Mouse (Mus musculus): ENCODE data around the gene Olfr554. TPM values are rescaled to one million over a fixed set of nuclear protein-coding genes. Genes with fewer than 3 reads are reported as not detected.
"Not testable (repeated sequence)": the region's sequence is repeated elsewhere in the genome, so short reads cannot be mapped to it uniquely, and the experiment has no call there.

Gene Olfr554
- not detected for polyA plus RNA-seq (2017; shearing (Covaris generic))

- ATAC-seq: no peak
Observed at GRCm38 (mm10) chr7:102638132-102638531, at the start of gene Olfr554. TSS of gene Olfr554 (plus strand) at chr7:102638432.

GRCm38 (mm10) chr7:102591786-102592185 is 46.4 kb upstream of the Olfr554 start, which contains the start of gene Olfr551:
TSS of gene Olfr551 (minus strand) at chr7:102591886.
- ATAC-seq: no peak

- ATAC-seq: no peak
Observed at GRCm38 (mm10) chr7:102597378-102598031, 40.7 kb upstream of the Olfr554 start, which contains the start of gene Olfr552. TSS of gene Olfr552 (plus strand) at chr7:102597770.

GRCm38 (mm10) chr7:102618118-102618517 is 20.1 kb upstream of the Olfr554 start, which contains the start of gene Olfr553:
TSS of gene Olfr553 (minus strand) at chr7:102618218.
- ATAC-seq: no peak

DNA sequence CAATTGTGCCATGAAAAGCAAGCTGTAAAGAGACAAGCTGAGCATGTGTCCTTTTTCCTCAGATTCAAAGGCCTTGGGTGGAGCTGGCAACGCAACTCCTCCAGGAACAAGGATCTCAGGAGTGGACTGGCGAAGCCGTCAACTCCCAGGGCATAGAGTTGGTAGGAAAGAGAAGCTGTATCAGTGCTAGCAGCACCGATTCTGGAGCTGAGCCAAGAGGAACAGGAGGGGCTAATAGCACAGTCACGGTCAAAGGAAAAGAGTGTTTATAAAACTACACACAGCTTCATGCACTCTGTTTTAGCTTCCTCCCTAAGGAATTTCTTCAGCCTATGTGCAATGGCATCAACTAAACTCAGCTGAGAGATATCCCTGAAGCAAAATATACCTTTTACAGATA is 18.6 kb upstream of the Olfr554 start:
- no peak for ATAC-seq

DNA sequence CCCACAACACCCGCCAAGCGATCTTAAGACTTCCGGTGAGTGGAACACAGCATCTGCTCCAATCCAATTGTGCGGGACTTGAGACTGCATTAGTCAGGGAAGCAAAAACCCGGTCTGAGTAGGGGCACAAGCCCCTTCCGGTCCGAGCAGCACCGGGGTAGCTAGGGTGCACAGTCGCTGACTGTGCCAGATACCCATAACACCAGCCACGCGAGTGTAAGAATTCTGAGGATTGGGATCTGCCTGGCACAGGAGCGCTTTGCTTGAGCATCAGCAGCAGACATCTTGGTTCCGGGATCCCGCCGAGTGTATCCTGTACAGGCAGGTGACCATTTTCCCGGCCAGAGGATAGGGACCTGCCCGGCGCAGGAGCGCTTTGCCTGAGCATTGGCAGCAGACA is 17.9 kb upstream of the Olfr554 start:
- ATAC-seq: not testable (repeated sequence)

- ATAC-seq: peak; percentile 43
Observed at GRCm38 (mm10) chr7:102636665-102637064, 1.6 kb upstream of the Olfr554 start.

- ATAC-seq: not testable (repeated sequence)
Observed at GRCm38 (mm10) chr7:102644945-102645344, 6.7 kb downstream of the Olfr554 start.

DNA sequence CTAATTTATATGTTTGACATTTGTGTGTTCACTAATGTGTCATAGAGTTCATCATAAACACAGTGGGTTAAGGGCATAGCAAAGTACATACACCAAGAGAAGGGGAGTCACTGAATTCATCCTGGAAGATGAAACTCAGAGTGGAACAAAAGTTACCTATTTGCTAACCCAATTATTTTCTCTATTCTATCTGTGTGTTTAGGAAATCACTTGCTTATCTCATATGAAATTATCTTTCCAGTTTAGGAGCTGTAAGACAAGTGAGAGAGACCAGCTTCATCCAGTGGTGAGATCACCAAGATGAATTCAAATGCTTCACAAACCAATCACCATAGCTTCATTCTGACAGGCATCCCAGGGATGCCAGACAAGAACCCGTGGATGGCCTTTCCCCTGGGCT is 20.3 kb downstream of the Olfr554 start, which contains the start of gene Olfr555:
TSS of gene Olfr555 (plus strand) at position 301 of the 400 bp plus-strand sequence.
- ATAC-seq: no peak

- no peak for ATAC-seq
Observed at GRCm38 (mm10) chr7:102664599-102664998, 26.4 kb downstream of the Olfr554 start, which contains the start of gene Olfr556. TSS of gene Olfr556 (plus strand) at chr7:102664899.

DNA sequence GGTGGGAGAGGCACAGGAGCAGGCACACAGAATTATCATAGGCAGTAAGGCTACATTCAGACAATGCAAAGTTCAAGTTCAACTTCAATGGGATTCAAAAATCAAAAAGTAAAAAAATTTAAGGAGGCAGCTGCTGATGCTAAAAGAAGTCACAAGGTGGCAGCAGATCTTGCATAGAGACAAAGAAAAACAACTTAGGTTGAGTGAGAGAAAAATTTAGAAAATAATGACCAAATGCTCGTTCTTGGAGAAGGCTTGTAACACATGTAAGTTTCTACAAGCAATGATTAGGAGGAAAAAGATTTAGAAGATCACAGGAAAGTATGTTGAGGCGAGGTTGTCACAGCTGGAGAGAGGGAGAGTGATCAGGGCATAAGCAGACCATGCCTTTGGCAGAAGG is 27.1 kb downstream of the Olfr554 start:
- ATAC-seq: no peak

DNA sequence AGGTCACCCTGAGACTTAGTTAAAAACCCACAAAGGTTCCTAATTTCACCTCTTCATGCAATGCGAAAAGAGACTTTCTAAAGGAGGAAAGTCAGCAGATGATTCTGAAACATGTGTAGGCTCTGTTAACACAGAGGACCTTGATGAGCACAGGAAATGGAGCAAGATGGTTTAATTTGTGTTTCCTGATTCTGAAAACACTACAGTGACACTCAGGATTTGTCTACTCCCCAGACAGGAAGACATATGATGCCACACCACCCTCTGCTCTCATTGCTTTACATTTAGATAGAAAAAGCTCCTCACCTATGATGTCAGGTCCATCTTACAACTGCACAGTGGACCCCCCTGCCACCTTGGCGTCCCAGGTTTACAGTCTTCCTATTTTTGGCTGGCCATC is 38.0 kb downstream of the Olfr554 start:
- no peak for ATAC-seq

DNA sequence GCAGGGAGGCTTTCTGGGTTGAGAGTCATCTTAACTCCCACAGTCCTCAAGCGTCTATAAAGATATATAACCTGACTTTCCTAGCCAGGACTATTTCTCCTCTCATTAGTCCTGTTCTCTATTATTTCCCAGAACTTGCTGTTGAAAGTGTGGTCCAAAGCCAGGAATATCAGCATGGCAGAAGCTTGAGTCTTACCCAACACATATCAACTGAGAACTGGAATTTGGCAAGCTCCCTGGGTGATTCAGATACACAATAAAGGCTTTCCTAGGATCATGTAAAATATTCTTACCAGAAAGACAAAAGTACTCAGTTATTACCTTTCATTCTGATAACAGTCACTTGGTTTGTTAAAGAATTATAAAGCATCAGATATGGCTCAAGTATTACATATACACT is 43.7 kb downstream of the Olfr554 start:
- ATAC-seq: no peak

- peak; percentile 99 for ATAC-seq
Observed at GRCm38 (mm10) chr7:102686944-102687501, 48.8 kb downstream of the Olfr554 start, which contains the start of gene Trim68. TSS of gene Trim68 (minus strand) at chr7:102687327.

Other genes with a start within 250 kb of the Olfr554 start
- 100 to 1,000 TPM in 1 of 3 experiments, 10 to 100 TPM in 2; 45.4 to 216 (median 61.4) TPM for gene Rrm1, start 196.7 kb upstream of the Olfr554 start, polyA plus RNA-seq (2017; shearing (Covaris generic))
- under 1 TPM in 1 of 3 experiments, not detected in 2; 0.41 TPM for gene Olfr543, start 156.8 kb upstream of the Olfr554 start, polyA plus RNA-seq (2017; shearing (Covaris generic))
- not detected for gene Olfr544, start 150.1 kb upstream of the Olfr554 start, polyA plus RNA-seq (2017; shearing (Covaris generic))
- gene Olfr545, start 138.9 kb upstream of the Olfr554 start, polyA plus RNA-seq (2017; shearing (Covaris generic)): not detected
- gene Olfr547, start 103.7 kb upstream of the Olfr554 start, polyA plus RNA-seq (2017; shearing (Covaris generic)): not detected
- not detected for gene Olfr548-ps1, start 97.5 kb upstream of the Olfr554 start, polyA plus RNA-seq (2017; shearing (Covaris generic))
- gene Olfr549, start 88.6 kb upstream of the Olfr554 start, polyA plus RNA-seq (2017; shearing (Covaris generic)): not detected
- gene Trim21, start 72.9 kb upstream of the Olfr554 start, polyA plus RNA-seq (2017; shearing (Covaris generic)): 10 to 100 TPM in 1 of 3 experiments, 1 to 10 TPM in 2; 7.8 to 10.0 (median 9.7) TPM
- under 1 TPM in 1 of 3 experiments, not detected in 2; 0.15 TPM for gene Olfr550, start 67.0 kb upstream of the Olfr554 start, polyA plus RNA-seq (2017; shearing (Covaris generic))
- under 1 TPM in 1 of 3 experiments, not detected in 2; 0.12 TPM for gene Olfr551, start 46.5 kb upstream of the Olfr554 start, polyA plus RNA-seq (2017; shearing (Covaris generic))
- not detected for gene Olfr552, start 40.7 kb upstream of the Olfr554 start, polyA plus RNA-seq (2017; shearing (Covaris generic))
- gene Olfr553, start 20.2 kb upstream of the Olfr554 start, polyA plus RNA-seq (2017; shearing (Covaris generic)): not detected
- gene Olfr555, start 20.4 kb downstream of the Olfr554 start, polyA plus RNA-seq (2017; shearing (Covaris generic)): not detected
- under 1 TPM in 1 of 3 experiments, not detected in 2; 0.15 TPM for gene Olfr556, start 26.5 kb downstream of the Olfr554 start, polyA plus RNA-seq (2017; shearing (Covaris generic))
- gene Trim68, start 48.9 kb downstream of the Olfr554 start, polyA plus RNA-seq (2017; shearing (Covaris generic)): 10 to 100 TPM in 2 of 3 experiments, 1 to 10 TPM in 1; 7.5 to 16.1 (median 15.7) TPM
- gene Olfr557, start 57.5 kb downstream of the Olfr554 start, polyA plus RNA-seq (2017; shearing (Covaris generic)): not detected
- gene Olfr558, start 63.8 kb downstream of the Olfr554 start, polyA plus RNA-seq (2017; shearing (Covaris generic)): not detected
- not detected for gene Olfr33, start 80.6 kb downstream of the Olfr554 start, polyA plus RNA-seq (2017; shearing (Covaris generic))
- gene Olfr559, start 89.1 kb downstream of the Olfr554 start, polyA plus RNA-seq (2017; shearing (Covaris generic)): not detected
- gene Olfr560, start 120.9 kb downstream of the Olfr554 start, polyA plus RNA-seq (2017; shearing (Covaris generic)): not detected
- gene Olfr78, start 121.0 kb downstream of the Olfr554 start, polyA plus RNA-seq (2017; shearing (Covaris generic)): not detected
- not detected for gene Olfr561, start 132.8 kb downstream of the Olfr554 start, polyA plus RNA-seq (2017; shearing (Covaris generic))
- gene Olfr564, start 165.0 kb downstream of the Olfr554 start, polyA plus RNA-seq (2017; shearing (Covaris generic)): not detected
- not detected for gene Olfr566, start 220.3 kb downstream of the Olfr554 start, polyA plus RNA-seq (2017; shearing (Covaris generic))
- gene Olfr568, start 238.7 kb downstream of the Olfr554 start, polyA plus RNA-seq (2017; shearing (Covaris generic)): not detected

All from inflammation-experienced regulatory T-cells, adult 6 months (primary cell).